Mouse (Mus musculus): ENCODE measurements around the gene Cluap1. TPM values are rescaled to one million over a fixed set of nuclear protein-coding genes. Genes with fewer than 3 reads are reported as not detected.

Cluap1 gene
- 10.1 and 16.9 TPM in 2 replicates for total RNA-seq (2015; ENCODE audit: low replicate concordance)
- 7.4 and 8.8 TPM in 2 replicates for total RNA-seq (2017; ENCODE audit: low replicate concordance)

DNA sequence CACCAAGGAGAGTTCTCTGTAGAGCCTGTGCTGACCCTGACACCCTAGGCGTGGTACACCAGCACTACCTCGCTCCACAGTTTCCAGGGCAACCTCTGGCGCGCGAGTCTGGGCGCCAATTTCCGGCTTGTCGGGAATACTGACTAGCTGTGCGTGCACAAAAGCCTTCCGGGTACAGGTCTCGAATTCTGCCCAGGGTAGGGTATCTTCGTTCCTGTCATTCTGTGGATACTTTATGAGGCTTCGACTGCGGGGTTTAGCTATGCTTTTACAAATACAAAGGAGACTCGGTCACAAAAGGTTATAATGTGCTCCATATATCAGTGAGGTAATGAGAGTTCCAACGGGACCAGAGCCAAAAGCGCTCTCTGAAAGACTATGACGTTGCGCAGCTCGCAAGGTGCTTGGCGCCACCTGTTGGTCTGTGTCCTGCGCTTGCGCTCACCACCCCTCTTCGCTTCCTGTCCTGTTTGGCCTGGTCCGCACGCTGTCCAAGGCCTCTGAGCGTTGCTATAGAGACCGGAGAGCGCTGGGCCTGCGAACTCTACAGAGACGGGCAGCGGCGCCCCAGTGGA lies at the start of gene Cluap1, which contains the start of gene 1700037C18Rik:
Gene Cluap1, plus strand, starts transcription at position 265 of the 575 bp plus-strand sequence.
Gene 1700037C18Rik, minus strand, starts transcription at position 153 of the 575 bp plus-strand sequence.
- ATAC-seq (replicated peaks; ENCODE audit: low FRiP score, poor library complexity, severe bottlenecking), result peak; percentile 95

GRCm38 (mm10) chr16:3859254-3859653 lies 49.3 kb upstream of the Cluap1 start:
- ATAC-seq (replicated peaks; ENCODE audit: low FRiP score, poor library complexity, severe bottlenecking), result no peak

GRCm38 (mm10) chr16:3871815-3872214 lies 36.8 kb upstream of the Cluap1 start:
- ATAC-seq (replicated peaks; ENCODE audit: low FRiP score, poor library complexity, severe bottlenecking), result peak; percentile 65

DNA sequence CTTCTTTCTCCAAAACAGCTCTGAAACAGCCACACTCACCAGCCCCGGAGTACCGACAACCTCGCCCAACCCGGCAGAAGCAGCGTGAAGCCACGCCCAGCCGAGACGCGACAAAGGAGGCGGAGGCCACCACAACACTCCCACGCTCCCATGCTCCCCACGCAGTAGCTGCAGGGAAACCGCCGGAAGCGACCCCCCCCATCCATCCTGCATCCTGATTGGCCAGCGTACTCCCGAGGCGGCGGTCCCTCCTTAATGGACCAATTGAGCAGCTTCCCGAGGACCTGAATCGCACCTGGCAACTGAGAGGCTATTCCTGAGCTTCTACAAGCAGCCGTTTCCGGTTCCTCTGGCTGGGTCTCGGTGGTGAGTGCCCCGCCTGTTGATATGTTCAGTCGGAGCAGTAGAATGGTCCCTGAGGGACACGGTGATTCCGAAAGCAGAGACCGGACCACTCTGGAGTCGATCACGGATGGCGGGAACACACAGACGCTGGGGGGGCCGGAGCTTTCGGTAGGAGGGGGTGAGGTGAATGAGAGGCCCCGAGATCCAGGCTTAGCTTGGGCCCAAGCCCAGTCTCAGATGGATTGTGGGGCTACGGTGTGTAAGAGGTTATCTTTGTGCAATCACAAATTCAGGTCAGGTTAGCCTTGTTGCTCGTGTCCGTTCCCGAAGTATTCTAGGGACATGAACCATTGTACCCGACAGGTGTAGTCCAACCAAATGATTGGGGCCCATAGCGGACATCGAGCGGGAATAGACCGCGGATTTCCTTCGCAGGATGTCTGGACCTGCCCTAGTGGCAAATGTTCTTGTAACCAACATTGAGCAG lies 36.2 kb upstream of the Cluap1 start, which contains the start of gene Naa60:
Gene Naa60, plus strand, starts transcription at position 160 of the 832 bp plus-strand sequence.
- ATAC-seq (replicated peaks; ENCODE audit: low FRiP score, poor library complexity, severe bottlenecking), result peak; percentile 100

DNA sequence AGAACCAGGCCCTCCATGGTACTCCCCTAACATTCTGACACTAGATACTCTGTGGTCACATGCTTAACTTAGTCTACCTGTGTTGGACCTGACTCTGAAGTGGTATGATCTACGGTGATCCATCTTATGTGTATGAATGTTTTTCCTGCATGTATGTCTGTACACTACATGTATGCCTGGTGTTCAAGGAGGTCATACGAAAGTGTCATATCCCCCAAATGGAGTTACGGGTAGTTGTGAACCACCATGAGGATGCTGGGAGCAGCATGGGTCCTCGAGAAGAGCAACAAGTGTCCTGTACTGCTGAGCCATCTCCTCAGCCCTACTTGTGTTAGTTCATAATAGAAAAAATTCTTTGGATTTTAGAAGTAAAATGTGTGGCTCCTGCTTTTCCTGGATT lies 32.3 kb upstream of the Cluap1 start:
- no peak for ATAC-seq (replicated peaks; ENCODE audit: low FRiP score, poor library complexity, severe bottlenecking)

GRCm38 (mm10) chr16:3884201-3885064 lies 24.2 kb upstream of the Cluap1 start, which contains the start of the genes Zfp597 and Gm20695:
Gene Zfp597 (minus strand): TSS chr16:3884561.
Gene Gm20695 (plus strand): TSS chr16:3884648.
- peak; percentile 100 for ATAC-seq (replicated peaks; ENCODE audit: low FRiP score, poor library complexity, severe bottlenecking)

DNA sequence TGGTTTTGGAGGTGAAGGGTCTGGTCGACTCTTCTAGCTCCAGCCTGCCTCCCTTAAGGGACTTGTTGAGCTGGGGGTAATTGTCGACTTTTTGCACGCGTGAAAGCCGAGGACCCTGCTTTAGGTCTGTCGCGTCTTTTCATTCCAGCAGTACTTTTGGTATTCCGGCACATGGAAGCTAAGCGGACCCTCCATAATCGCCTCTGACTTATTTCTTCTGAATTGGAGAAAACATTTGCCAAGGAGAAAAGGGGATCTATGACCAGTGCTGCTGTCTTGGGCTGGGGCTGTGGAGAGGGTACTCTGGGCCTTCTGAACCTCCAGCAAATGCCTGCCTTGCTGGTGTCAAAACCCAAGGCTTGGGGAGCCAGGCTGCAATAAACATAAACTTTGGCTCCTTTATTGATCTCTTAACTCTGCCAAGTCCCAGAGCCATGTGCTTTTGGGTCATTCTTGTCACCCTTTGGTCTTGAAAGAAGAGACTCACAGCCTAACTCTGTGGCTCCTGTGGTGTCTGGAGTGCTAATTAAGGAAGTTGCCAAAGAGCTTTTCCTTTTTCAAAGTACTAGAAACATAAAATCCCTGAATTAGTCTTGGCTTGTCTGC lies 23.4 kb upstream of the Cluap1 start:
- ATAC-seq (replicated peaks; ENCODE audit: low FRiP score, poor library complexity, severe bottlenecking), result no peak

DNA sequence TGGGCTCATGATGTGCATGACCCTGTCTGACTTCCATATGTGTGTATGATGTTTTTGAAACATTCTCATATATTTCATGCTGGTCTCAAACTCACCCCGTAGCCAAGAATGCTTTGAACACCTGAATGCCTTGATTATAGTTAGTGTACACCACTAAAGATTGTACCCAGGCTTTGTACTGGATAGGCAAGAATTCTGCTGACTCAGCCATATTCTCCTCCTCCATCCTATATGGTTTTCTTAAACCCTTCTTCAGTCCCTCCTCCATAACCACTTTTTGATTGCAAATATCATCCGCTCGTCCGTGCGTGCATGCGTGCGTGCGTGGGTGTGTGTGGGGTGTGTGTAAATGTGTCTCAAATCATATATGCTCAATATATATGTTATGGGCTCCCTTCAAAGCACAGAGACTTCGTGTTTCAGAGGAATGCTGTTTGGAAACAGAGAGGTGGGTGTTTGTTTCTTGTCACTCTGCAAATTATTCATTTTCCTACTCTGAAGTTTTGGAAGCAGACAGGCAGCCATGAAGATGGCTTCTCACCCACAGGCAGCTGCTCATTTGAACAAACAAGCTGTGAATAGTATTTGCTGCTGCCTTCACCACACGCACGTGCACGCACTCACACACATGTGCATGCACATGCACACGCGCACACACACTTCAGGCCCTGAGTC lies 16.8 kb upstream of the Cluap1 start:
- no peak for ATAC-seq (replicated peaks; ENCODE audit: low FRiP score, poor library complexity, severe bottlenecking)

- ATAC-seq (replicated peaks; ENCODE audit: low FRiP score, poor library complexity, severe bottlenecking), result no peak
Measured at GRCm38 (mm10) chr16:3893739-3894138, 14.9 kb upstream of the Cluap1 start.

DNA sequence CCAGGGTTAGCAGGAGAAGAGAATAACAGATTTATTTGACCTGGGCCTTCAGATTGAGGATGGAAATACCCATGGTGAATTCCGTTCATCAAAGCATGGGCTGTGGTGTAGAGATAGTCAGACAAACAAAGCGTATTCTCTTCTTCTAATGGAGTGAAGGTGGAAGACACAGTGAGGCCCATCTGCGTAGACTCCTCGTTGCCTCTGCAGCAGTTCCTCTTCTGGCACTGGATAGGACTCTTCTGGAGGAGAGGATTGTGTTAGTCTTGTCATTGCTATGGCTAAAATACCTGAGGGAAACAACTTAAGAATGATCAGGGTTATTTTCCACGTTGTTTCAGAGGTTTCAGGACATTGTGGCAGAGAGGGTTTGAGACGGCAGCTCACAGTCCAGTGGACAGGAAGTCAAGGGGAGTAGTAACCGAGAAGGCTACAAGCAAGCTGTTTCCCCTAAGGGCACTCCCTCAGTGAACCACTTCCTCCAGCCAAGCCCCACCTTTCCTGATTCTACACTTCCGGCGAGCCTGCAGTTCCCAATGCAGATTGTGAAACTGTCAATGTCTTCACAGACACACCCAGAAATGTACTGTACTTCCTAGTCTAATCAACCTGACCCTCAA lies 13.3 kb upstream of the Cluap1 start:
- peak; percentile 37; the same call in 1 of the 2 replicates for ATAC-seq (replicated peaks; ENCODE audit: low FRiP score, poor library complexity, severe bottlenecking)

GRCm38 (mm10) chr16:3896046-3896445 lies 12.6 kb upstream of the Cluap1 start:
- ATAC-seq (replicated peaks; ENCODE audit: low FRiP score, poor library complexity, severe bottlenecking), result no peak

DNA sequence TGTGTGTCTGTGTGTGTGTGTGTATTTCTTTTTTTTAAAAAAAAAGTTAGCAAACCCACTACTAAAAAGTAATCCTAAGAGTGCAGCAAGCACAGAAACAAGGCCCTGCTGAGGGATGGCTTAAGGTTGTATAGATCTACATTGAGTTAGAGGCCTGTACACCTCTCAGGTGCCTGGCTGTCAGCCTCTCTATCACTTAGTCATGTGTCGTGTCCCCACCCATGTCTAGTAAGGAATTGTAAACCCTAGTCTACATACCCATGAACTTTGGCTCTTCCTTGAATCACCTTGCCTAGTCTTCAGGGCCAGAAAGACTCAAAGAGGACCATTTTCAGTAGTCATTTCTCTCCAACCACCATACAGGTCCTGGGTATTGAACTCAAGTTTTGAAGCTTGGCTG lies 12.0 kb upstream of the Cluap1 start:
- ATAC-seq (replicated peaks; ENCODE audit: low FRiP score, poor library complexity, severe bottlenecking), result no peak

- no peak for ATAC-seq (replicated peaks; ENCODE audit: low FRiP score, poor library complexity, severe bottlenecking)
Measured at GRCm38 (mm10) chr16:3907471-3907870, 1.1 kb upstream of the Cluap1 start.

- no peak for ATAC-seq (replicated peaks; ENCODE audit: low FRiP score, poor library complexity, severe bottlenecking)
Measured at GRCm38 (mm10) chr16:3909118-3909517, 517 bp downstream of the Cluap1 start.

GRCm38 (mm10) chr16:3920756-3921155 lies 12.2 kb downstream of the Cluap1 start:
- no peak for ATAC-seq (replicated peaks; ENCODE audit: low FRiP score, poor library complexity, severe bottlenecking)

- no peak for ATAC-seq (replicated peaks; ENCODE audit: low FRiP score, poor library complexity, severe bottlenecking)
Measured at GRCm38 (mm10) chr16:3923515-3923914, 14.9 kb downstream of the Cluap1 start.

- ATAC-seq (replicated peaks; ENCODE audit: low FRiP score, poor library complexity, severe bottlenecking), result no peak
Measured at GRCm38 (mm10) chr16:3923966-3924365, 15.4 kb downstream of the Cluap1 start.

- no peak for ATAC-seq (replicated peaks; ENCODE audit: low FRiP score, poor library complexity, severe bottlenecking)
Measured at GRCm38 (mm10) chr16:3928582-3928981, 20.0 kb downstream of the Cluap1 start.

DNA sequence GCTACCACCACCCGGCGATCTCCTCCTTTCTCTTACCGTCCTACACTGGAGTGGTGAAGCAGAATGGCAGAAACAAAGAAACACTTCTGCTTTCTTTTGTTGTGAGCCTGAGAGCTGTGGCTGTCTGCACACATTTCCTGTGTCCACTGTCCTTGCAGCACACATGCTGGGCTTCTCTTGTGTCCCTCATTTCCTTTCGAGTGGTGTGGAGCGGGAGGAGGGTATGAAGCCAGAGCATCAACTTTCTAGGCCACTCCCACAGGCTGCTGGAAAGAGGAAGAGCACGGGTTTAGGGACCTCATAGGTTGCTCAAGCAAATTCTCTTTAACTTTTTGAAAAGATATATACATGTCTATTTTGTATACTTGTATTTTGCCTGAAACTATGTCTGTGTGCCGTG lies 20.6 kb downstream of the Cluap1 start:
- no peak for ATAC-seq (replicated peaks; ENCODE audit: low FRiP score, poor library complexity, severe bottlenecking)
